Mouse (Mus musculus) lung, adult 2 months (tissue): Measurements from ENCODE around the gene Pum1. TPM values are rescaled to one million over a fixed set of nuclear protein-coding genes. Genes with fewer than 3 reads are reported as not detected.

Source experiments
- DNase-seq: peaks from one replicate; pipeline ENCODE4 v3.0.0; 2022
- H3K4me1 ChIP-seq: fragments of 200-500 bp; 2 replicates; pipeline ENCODE4 v1.6.1; 2011; ENCODE audit warnings: low read length; ENCODE audit not compliant: control insufficient read depth, insufficient read depth
- H3K4me3 ChIP-seq: fragments of 200-500 bp; replicated peaks from 2 replicates; pipeline ENCODE3; 2011; ENCODE audit warnings: low read depth, mild to moderate bottlenecking, control low read depth, low read length; ENCODE audit errors: extremely low read depth
- CTCF ChIP-seq: fragments of 200-500 bp; IDR thresholded peaks from 2 replicates; pipeline ENCODE4 v1.5.1; 2011; ENCODE audit warnings: mild to moderate bottlenecking, low read length, control low read depth; ENCODE audit not compliant: insufficient read depth
- POLR2A ChIP-seq: fragments of 200-500 bp; IDR thresholded peaks from 2 replicates; pipeline ENCODE4 v1.6.1; 2011; ENCODE audit warnings: low read depth, mild to moderate bottlenecking, control low read depth, low read length, borderline replicate concordance; ENCODE audit errors: extremely low read depth
- WGBS: fragments of 180-500 bp; shearing (Covaris S2); methylation state at CpG from one replicate; pipeline ENCODE4 v1.1.7; 2018; 5-methylcytosine and 5-hydroxymethylcytosine counted together
- polyA plus RNA-seq: library from polyadenylated mRNA; depleted of rRNA; stranded (reverse); fragments of >200 nt; gene quantifications from 2 replicates; pipeline ENCODE4 v1.2.3, GENCODE M21; 2012

Gene Pum1
- polyA plus RNA-seq, 1 experiment: 57.0 TPM

DNA sequence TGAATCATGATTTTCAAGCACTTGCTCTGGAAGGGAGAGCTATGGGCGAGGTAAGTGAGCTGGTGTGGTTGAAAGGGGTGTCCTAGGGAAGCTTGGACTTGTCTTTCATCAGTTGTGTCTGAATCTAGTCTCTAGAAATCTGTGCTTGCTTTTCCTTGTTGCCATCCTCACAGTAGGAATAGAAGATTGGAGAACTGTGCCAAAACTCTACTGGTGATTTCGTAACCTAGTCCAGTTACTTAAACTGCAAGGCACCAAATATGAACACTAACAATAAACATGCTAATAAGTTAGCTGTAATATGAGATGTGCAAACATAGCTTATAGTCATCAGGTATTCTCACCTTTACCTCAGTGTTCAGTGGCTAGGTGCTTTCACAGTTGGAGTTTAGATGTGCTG, 37.9 kb downstream of the Pum1 start:
- 71% methylated on average over 2 of the region's 2 CpGs for WGBS

DNA sequence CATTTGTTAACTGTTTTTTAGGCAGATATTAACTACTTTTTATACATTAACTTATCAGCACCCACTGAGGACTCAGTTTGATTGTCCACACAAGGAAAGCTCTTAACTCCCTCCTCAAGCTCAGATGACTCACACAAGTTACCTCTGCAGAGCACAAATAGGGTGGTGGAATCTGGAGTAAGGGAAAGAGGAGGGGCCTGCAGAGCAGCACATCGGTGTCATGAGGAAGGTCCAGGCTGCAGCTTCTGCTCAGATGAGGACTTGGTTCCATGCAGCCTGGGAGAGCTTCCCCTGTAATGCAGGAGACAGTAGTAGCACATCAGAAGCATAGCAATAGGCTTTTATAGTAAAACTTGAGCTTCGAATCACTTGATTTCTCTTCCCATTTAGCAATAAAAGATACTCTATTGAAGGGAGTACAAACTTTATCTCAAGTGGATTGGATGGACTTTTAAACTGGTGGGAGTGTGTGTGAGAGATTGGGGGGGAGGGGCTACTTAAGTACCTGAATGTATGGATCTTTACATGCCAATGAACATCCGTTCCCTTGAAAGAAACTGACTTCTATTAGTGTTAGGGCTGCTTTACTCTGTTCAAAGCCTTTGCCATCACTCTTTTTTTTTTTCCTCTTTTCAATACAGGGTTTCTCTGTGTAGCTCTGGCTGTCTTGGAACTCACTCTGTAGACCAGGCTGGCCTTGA, 39.9 kb downstream of the Pum1 start:
- Histone ChIP-seq H3K4me1 (peaks cover 9% of the 10 kb centered on the region), H3K4me3 (no peak overlapping the region)
- no peak for DNase-seq
- 68% methylated on average over 3 of the region's 3 CpGs for WGBS
- no peak for TF ChIP-seq POLR2A
- TF ChIP-seq CTCF: no peak

More for the DNA sequence above, 37.9 kb downstream of the Pum1 start:
- no peak for DNase-seq
- TF ChIP-seq CTCF (no peak), POLR2A (no peak)
- H3K4me3 ChIP-seq: no peak overlapping the region
- H3K4me1 ChIP-seq: peaks cover 9% of the 10 kb centered on the region

DNA sequence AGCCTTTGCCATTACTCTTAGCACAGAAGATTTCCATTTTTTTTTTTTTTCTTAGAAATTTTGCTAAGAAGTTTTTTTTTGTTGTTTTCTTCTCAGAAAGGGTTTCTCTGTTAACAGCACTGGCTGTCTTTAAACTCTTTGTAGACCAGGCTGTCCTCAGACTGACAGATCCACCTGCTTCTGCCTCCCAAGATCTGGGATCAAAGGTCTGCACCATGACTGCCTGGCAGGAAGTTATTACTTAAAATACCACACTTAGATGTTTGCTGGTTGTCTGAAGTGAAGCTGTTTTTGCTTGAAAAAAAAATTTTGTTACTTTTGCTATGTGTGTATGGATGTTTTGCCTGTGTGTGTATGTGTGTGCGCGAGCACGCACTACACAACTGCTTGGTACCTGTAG, 40.5 kb downstream of the Pum1 start:
- TF ChIP-seq POLR2A (no peak), CTCF (no peak)
- DNase-seq: no peak
- Histone ChIP-seq H3K4me3 (no peak overlapping the region), H3K4me1 (peaks cover 9% of the 10 kb centered on the region)
- 93% methylated on average over 3 of the region's 3 CpGs for WGBS

DNA sequence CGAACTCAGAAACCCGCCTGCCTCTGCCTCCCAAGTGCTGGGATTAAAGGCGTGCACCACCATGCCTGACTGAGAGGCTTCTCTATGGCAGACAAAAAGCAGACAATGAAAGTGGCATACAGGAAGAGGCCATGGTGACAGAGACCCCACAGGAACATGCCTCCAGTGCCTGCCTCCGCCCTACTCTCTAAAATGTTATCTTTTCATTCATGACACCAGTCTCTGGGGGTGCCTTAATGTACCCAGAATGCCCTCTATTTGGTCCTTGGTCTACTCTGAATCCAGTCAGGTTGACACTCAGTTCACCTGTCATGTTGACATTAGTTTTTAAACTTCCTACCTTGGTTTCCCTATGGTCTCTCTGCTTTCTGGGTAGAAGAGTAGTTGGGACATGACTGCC, 41.5 kb downstream of the Pum1 start:
- no peak for TF ChIP-seq CTCF
- TF ChIP-seq POLR2A: no peak
- DNase-seq: no peak
- 96% methylated on average over 4 of the region's 4 CpGs for WGBS
- peaks cover 9% of the 10 kb centered on the region for H3K4me1 ChIP-seq
- no peak overlapping the region for H3K4me3 ChIP-seq

DNA sequence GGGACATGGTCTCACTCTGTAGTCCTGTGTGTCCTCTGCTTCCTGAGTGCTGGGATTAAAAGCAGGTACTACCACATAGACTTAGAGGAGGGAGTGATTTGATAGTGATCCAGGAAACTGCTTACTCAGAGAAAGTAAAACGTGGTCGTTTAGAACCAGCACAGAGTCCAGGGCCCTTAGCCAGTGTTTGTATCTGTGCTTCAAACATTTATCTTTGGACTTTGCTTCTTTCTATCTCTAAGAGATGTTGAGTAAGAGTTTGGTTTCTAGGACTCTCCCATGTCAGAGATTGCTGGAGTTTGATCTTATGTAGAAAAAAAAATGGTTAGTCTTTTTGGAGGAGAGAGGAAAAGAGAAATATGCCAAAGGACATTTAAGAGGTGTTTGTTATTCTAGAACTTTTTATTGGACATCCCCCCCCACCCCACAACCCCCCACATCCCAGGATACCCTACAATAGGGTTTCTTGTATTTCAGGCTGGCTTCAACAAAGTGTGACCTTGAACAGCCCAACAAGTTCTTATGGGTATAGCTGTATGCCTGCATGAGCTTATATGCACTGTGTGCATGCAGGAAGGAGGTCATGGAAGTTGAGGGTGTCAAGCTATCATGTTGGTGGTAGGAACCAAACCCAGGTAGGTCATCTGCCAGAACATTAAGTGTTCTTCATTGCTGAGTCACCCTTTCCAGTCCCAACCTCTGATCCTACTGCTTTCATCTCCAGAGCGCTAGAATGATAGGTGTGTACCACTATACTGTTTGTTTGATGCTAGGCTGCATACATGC, 43.3 kb downstream of the Pum1 start:
- DNase-seq: no peak
- WGBS: 40% methylated on average over 3 of the region's 3 CpGs

DNA sequence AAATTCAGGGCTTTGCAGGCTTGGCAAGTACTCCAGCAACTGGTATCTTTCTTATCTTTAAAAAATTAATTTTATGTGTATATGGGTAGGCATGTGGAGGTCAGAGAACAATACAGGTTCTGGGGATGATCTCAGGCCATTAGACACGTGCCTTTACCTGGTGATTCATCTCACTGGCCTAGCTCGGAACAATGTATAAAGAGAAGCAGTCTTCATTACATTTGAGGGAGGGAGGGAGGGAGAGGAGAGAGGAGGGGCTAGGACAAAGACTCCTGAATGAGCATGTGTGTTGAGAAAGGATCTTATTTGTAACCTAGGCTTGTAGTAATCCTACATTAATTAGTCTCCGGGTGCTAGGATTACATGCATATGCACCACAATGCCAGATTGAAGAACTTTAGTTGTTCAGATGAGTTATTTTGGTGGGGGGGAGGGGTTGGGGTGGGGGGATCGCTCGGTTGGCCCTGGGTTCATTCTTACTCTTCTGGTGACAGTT, 48.3 kb downstream of the Pum1 start:
- no peak for TF ChIP-seq CTCF
- TF ChIP-seq POLR2A: no peak
- WGBS: 66% methylated on average over 5 of the region's 5 CpGs
- H3K4me1 ChIP-seq: peaks cover 16% of the 10 kb centered on the region
- DNase-seq: no peak
- no peak overlapping the region for H3K4me3 ChIP-seq

More for the DNA sequence above, 43.3 kb downstream of the Pum1 start:
- no peak overlapping the region for H3K4me3 ChIP-seq
- no peak for TF ChIP-seq POLR2A
- TF ChIP-seq CTCF: no peak
- peaks cover 5% of the 10 kb centered on the region; the same call in 1 of the 2 replicates for H3K4me1 ChIP-seq

DNA sequence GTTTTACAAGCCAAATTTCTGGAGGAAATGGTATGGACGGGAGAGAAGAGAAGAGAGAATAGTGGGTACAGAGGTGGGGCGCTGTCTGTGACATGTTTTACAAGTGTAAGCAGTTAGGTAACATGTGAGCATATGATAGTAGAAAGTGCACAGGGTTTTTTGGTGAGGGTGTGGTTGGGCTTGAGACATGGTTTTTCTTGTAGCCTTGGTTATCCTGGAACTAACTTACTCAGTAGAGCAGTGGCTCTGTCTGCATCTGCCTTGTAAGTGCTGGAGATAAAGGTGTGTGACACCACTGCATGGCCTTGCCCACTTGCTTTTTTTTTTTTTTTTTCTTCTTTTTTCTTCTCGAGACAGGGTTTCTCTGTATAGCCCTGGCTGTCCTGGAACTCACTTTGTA, 49.2 kb downstream of the Pum1 start:
- DNase-seq: no peak
- Histone ChIP-seq H3K4me1 (peaks cover 16% of the 10 kb centered on the region), H3K4me3 (no peak overlapping the region)
- no peak for TF ChIP-seq CTCF
- TF ChIP-seq POLR2A: no peak
- 76% methylated on average over 3 of the region's 3 CpGs for WGBS

DNA sequence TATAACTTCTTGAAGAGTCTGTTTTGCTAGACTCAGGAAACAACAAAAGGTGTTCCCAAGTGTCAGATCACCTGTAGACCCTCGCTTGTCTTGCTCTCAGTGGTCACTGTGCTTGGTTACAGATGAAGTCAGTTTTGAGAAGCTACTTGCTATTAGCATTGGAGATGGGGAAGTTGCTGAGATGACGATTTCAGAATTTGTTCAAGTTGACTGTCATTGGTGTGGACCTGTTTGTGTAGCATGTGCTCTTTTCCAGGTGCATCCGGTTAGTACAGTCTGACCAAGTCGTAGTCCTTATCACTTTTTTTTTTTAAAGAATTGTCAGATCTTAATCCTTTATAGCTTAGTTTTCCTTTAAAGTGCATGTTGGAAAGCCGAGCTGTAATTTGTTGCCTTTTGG, 50.3 kb downstream of the Pum1 start:
- TF ChIP-seq CTCF: no peak
- no peak for TF ChIP-seq POLR2A
- no peak for DNase-seq
- WGBS: 58% methylated on average over 5 of the region's 5 CpGs
- no peak overlapping the region for H3K4me3 ChIP-seq
- peaks cover 16% of the 10 kb centered on the region for H3K4me1 ChIP-seq

DNA sequence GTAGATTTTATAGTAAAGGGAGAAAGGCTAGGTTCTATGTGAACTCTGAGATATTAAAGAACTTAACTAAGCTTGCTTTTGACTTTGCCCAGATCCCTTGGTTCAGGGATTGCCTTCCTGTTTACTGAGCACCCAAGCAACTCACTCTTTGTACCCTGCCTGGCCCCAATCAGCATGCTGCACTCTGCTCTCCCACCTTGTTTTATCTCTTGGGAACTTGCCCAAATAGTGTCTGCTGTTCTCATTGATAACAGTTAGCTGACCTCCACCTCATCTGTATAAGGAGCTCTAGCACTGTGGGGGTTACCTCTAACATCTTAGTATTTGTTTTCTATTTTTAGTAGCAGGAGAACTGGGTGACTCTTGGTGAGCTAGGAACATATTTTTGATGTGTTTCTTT, 52.0 kb downstream of the Pum1 start:
- H3K4me3 ChIP-seq: no peak overlapping the region
- no peak for TF ChIP-seq POLR2A
- no peak for TF ChIP-seq CTCF
- H3K4me1 ChIP-seq: peaks cover 16% of the 10 kb centered on the region
- DNase-seq: no peak

DNA sequence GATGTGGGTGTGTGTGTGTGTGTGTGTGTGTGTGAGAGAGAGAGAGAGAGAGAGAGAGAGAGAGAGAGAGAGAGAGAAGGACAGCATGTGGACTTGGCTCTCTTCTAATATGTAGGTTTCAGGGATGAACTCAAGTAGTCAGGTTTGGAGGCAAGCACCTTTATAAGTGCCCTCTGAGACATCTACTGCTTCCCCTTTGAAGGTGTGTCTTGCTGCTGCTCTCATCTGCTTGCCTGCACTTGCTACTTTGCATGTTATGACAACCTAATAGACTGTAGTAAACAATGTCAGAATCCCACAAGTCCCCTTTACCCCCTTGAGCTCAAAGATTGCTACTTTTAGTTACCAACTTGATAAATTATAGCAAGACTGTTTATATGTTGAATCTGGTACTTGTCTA, 52.5 kb downstream of the Pum1 start:
- no peak for TF ChIP-seq POLR2A
- no peak for TF ChIP-seq CTCF
- no peak for DNase-seq
- Histone ChIP-seq H3K4me3 (no peak overlapping the region), H3K4me1 (peaks cover 16% of the 10 kb centered on the region)
